Mouse (Mus musculus): ENCODE measurements around the gene Hmx1. TPM values are rescaled to one million over a fixed set of nuclear protein-coding genes. Genes with fewer than 3 reads are reported as not detected.

Gene Hmx1
- total RNA-seq, 2 experiments from 2014 or later: not detected

DNA sequence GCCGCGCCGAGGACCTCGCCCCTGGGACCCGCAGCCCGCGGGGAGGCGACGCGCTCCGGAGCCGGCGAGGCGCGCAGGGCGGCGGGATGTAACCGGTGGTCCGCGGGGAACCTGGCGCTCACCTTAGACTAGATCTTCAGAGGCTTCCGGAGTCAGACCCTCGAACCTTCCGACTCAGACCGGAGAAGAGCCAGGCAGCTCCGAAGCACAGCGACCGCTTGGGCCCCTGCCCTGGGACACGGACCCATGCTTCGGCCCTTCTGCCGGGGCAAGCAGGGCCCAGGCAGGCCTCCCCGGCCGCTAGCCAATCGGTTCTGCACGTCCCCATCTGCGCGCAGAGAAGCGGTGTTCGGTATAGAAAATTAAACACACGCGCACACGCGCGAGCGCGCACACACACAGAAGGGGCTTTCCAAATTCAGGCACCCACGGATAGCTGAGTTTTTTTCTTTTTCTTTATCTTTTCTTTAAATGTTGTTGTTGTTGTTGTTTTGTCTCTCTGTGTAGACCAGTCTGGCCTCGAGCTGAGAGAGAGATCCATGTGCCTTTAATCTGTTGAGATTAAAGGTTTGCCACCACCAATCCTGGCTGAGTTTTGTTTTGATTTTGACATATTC is 10.9 kb downstream of the Hmx1 start:
- no peak for DNase-seq (ENCODE audit: extremely low spot score in 1 of 2, low spot score in 2 of 2)
- no peak overlapping the region for H3K27ac ChIP-seq
- no peak overlapping the region for H3K4me3 ChIP-seq
- no peak for TF ChIP-seq CTCF (IDR thresholded peaks at IDR 0.05)
- intact Hi-C loops (cut with DNase I): no loop called here

DNA sequence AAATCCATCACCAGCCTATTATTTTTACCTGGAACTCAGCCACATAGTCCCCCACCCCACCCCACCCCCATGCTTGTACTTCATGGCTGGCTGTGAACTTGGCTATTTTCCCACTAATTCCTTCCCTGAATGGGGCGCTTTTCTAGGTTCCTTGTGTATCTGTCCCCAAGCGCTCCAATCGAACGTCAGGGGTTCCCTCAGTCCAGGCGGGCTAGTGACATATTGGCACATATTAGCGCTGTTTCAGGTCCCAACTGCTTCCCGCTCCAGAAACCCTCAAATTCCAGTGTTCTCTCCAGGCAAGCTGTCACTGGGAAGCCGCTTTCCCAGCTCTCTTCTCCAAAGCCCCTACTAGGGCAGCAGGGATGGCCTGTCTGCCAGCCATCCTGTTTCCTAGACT is 12.3 kb downstream of the Hmx1 start:
- Histone ChIP-seq H3K4me3 (no peak overlapping the region), H3K27ac (no peak overlapping the region)
- no peak for DNase-seq (ENCODE audit: extremely low spot score in 1 of 2, low spot score in 2 of 2)
- no peak for TF ChIP-seq CTCF (IDR thresholded peaks at IDR 0.05)
- intact Hi-C loops (cut with DNase I): no loop called here

DNA sequence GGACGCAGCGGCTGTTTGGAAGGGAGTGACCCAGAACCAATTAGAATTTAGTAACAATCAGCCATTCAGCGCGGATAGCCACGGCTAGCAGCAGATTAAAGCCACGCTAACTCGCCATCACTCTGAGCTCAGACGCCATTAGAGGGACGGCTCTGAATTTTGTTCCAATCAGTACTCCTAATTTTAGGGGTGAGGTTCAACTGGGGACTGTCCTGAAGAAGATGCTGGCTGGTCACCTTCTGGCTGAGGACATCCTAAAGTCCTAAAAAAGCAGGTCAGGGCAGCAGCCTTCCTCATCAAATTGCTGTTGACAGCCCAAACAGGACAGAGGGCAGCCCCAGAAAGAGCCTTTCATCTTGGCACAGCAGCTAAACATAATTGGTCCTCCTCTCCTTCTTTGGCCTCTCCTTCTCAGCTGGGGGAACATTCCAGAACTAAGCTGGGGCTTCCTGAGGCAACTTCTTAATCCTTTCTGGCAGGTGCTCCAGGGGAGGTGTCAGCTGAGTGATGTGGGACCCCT is 18.6 kb downstream of the Hmx1 start:
- intact Hi-C loops (cut with DNase I): no loop called here
- no peak for TF ChIP-seq CTCF (IDR thresholded peaks at IDR 0.05)
- Histone ChIP-seq H3K4me3 (no peak overlapping the region), H3K27ac (no peak overlapping the region)
- DNase-seq (ENCODE audit: extremely low spot score in 1 of 2, low spot score in 2 of 2): no peak

DNA sequence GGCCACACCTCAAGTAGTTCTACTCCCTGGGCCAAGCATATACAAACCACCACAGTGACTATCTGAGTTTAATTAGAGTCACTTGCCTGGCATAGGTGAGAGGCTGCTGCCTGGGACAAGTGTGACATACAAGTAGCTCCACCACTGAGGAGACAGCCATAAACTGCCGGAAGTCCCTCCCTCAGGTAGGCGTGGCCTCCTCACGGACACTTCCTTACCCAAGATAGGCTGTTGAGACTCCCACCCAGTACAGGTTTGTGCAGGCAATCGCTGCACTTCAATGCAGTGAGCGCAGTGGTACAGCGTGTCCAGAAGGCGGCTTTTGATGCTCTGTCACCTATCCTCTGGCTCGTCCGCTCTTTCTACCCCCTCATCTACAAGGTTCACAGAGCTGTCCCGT is 22.1 kb downstream of the Hmx1 start:
- no peak for DNase-seq (ENCODE audit: extremely low spot score in 1 of 2, low spot score in 2 of 2)
- TF ChIP-seq CTCF (IDR thresholded peaks at IDR 0.05): no peak
- intact Hi-C loops (cut with DNase I): no loop called here

DNA sequence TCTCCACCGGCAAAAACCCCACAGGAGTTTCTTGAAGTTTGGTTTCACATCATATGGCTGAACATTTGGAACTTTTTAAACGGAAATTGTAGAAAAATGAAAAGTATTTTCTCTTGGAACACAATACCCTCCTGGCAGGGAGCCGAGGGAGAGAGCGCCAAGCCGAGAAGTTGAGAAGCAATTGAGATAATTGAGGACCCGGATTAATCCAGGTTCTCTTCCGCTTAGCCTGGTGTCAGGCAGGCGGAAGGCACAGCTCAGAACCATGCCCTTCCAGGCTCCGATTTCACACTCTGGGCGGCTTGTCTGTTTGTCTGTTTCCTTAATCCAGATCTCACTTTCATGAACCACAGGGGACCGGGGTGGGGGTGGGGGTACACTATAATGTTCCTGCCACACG is 23.9 kb downstream of the Hmx1 start:
- Histone ChIP-seq H3K27ac (no peak overlapping the region), H3K4me3 (no peak overlapping the region)
- TF ChIP-seq CTCF (IDR thresholded peaks at IDR 0.05): no peak
- no peak for DNase-seq (ENCODE audit: extremely low spot score in 1 of 2, low spot score in 2 of 2)
- intact Hi-C loops (cut with DNase I): no loop called here

More for the DNA sequence above, 22.1 kb downstream of the Hmx1 start:
- no peak overlapping the region for H3K4me3 ChIP-seq
- no peak overlapping the region for H3K27ac ChIP-seq

DNA sequence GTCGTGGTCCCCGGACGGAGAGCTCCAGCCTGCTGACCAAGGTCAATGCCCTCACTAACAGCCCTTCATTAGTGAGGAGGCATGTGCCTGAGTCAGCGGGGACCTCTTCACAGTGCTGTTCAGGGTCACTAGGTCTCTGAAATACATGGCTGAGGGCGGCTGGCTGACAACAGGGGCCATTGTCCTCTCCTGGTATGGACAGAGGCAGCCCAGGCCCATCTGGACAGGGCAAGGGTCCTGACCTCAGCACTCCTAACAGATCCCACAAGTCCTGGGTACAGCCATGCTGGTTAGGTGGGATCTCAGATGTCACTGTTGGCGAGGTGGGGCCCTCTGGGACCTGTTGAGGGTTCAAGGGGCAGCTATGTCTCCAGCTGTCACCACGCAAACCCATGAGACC is 28.8 kb downstream of the Hmx1 start:
- intact Hi-C loops (cut with DNase I): no loop called here
- no peak for DNase-seq (ENCODE audit: extremely low spot score in 1 of 2, low spot score in 2 of 2)
- no peak overlapping the region for H3K27ac ChIP-seq
- no peak overlapping the region for H3K4me3 ChIP-seq
- TF ChIP-seq CTCF (IDR thresholded peaks at IDR 0.05): no peak

DNA sequence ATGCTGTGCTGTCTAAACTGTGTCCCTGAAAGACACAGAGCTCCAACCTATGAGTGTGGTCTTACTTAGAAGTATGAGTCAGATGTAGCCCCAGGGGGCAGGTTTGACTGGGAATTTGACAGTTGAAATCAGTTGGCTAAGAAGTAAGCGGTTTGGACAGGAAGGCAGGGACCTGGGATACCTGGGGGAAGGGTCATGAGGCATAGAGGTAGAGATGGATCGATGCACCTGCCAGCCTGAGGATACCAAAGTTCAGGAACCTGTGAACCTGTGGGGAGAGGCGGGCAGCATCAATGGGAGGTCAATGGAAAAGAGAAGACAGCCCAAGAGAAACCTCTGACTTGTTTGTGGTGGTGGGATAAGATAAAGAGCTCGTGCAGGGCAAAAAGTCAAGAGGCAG is 32.7 kb downstream of the Hmx1 start:
- no peak overlapping the region for H3K27ac ChIP-seq
- TF ChIP-seq CTCF (IDR thresholded peaks at IDR 0.05): no peak
- H3K4me3 ChIP-seq: no peak overlapping the region
- no peak for DNase-seq (ENCODE audit: extremely low spot score in 1 of 2, low spot score in 2 of 2)
- intact Hi-C loops (cut with DNase I): loop anchor here (10.0 kb wide), 1 partner anchor 213 kb away; no protein-coding TSS in a partner anchor

DNA sequence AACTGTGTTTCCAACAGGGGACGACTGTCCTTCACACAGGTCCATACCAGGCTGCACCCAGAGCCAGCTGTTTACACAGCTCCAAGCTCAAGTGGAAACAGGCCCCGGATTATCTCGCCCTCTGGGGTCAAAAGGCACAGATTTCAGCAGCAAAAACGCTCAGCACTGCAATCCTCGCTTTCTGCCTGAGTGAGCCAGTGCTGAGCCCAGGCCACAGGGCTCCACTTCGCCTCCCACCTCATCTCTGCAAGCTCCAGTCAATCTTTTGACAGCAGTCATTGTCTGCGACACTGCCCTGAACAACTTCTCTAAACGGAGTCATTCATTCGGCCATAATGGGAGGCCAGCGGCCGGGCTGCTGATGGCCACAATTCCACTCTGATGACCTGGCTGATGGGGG is 36.3 kb downstream of the Hmx1 start:
- intact Hi-C loops (cut with DNase I): loop anchor here (10.0 kb wide), 1 partner anchor 210 kb away; no protein-coding TSS in a partner anchor
- TF ChIP-seq CTCF (IDR thresholded peaks at IDR 0.05): no peak

DNA sequence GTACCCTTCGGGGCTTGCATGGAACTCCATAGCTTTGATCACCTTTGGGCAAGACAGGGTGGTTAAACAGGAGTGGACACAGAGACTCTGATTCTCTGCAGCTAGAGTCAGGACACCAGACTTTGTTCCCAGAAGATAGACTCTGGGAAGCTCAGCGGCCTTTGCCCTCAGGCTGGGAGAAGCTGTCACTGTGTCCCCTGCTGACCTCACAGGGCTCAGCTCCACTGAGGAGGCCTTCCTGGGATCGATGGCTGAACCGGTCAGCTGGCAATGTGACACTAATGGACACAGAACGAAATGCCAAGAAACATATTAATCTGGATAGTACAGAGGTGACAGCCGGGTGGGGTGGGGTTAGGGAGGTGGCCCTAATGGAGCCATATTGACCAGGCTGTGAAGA is 39.0 kb downstream of the Hmx1 start:
- Histone ChIP-seq H3K4me3 (no peak overlapping the region), H3K27ac (no peak overlapping the region)
- TF ChIP-seq CTCF (IDR thresholded peaks at IDR 0.05): no peak
- intact Hi-C loops (cut with DNase I): loop anchor here (10.0 kb wide), 1 partner anchor 207 kb away; no protein-coding TSS in a partner anchor
- no peak for DNase-seq (ENCODE audit: extremely low spot score in 1 of 2, low spot score in 2 of 2)

More for the DNA sequence above, 36.3 kb downstream of the Hmx1 start:
- Histone ChIP-seq H3K4me3 (no peak overlapping the region), H3K27ac (no peak overlapping the region)
- no peak for DNase-seq (ENCODE audit: extremely low spot score in 1 of 2, low spot score in 2 of 2)

DNA sequence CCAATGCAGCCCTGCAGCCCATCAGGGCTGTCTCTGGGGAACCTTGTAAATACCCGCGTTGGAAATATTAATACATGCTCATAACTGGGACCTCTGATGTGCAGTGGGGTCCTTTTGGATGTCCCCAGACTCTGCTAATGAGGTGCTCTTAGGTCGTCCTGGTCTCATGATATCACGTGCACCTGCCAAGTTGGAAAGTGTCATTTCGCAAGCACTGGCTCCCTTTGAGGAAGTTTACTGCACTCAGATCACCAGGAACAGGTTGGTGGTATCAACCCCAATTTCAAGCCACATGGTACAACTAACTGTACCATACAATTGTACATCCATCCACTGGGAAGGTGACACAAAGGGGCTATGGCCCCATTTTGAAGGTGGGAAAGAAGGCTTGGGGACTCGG is 39.5 kb downstream of the Hmx1 start:
- intact Hi-C loops (cut with DNase I): loop anchor here (10.0 kb wide), 1 partner anchor 206 kb away; no protein-coding TSS in a partner anchor
- H3K27ac ChIP-seq: no peak overlapping the region
- no peak overlapping the region for H3K4me3 ChIP-seq
- DNase-seq (ENCODE audit: extremely low spot score in 1 of 2, low spot score in 2 of 2): no peak
- TF ChIP-seq CTCF (IDR thresholded peaks at IDR 0.05): no peak

DNA sequence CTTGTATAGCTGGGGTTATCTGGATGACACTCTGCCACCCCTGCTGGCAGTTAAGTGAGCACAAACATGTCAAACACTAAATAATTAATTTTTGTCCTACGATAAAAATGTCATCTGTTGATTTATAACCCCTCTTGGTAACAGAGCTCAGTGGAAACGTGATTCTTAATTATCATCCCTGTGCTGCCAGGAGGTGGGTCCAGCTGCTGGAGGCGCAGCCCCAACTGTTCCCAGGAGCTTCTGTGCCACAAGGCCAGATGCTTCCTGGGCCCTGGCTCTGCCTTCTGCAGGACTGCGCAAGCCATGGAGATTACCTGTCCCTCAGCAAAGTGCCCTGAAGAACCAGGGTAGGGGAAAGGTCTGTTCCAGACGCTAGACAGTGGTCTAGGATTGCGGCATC is 43.2 kb downstream of the Hmx1 start:
- Histone ChIP-seq H3K4me3 (no peak overlapping the region), H3K27ac (no peak overlapping the region)
- DNase-seq (ENCODE audit: extremely low spot score in 1 of 2, low spot score in 2 of 2): no peak
- TF ChIP-seq CTCF (IDR thresholded peaks at IDR 0.05): no peak
- intact Hi-C loops (cut with DNase I): no loop called here

DNA sequence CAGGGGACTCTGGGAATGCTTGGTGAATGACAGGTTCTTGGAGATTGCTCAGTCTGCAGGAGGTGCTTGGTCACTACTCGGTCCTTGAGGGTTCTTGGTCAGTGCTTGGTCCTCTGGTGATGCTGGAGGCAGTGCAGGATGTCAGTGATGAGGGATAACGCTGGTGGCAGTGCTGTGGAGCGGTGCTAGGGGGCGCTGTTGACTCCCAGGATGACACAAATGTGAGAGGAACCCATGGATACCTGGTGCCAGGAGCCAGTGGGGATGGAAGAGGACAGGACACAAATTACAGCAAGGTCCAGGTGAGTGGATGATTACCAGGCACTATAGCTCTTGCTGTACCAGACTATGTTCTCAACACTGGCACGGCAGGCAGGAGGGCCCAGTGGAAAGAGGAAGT is 45.1 kb downstream of the Hmx1 start:
- Histone ChIP-seq H3K4me3 (no peak overlapping the region), H3K27ac (no peak overlapping the region)
- peak; percentile 26 for TF ChIP-seq CTCF (IDR thresholded peaks at IDR 0.05)
- DNase-seq (ENCODE audit: extremely low spot score in 1 of 2, low spot score in 2 of 2): no peak
- intact Hi-C loops (cut with DNase I): no loop called here

DNA sequence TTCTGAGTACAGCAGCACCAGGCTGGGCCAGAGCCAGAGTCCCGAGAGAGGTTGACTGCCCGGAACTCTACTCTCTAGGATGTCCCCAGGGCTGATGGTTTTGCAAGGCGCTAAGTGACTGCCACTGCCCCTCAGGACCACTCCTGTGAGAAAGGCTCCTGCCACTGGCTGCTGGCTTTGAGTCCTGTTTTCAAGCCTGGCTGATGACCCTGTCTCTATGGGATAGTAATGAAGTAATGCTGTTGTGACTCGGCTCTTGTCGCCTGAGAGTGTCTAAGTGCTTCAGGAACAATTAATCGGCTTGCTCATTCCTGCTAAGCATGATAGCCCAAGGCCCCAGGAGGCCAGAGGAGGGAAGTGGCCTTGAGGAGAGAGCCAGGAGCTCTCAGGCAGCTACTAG is 45.8 kb downstream of the Hmx1 start:
- H3K27ac ChIP-seq: no peak overlapping the region
- no peak for TF ChIP-seq CTCF (IDR thresholded peaks at IDR 0.05)
- DNase-seq (ENCODE audit: extremely low spot score in 1 of 2, low spot score in 2 of 2): no peak
- no peak overlapping the region for H3K4me3 ChIP-seq
- intact Hi-C loops (cut with DNase I): no loop called here
